Mouse (Mus musculus) CD4-positive helper T cell, adult 2 months (primary cell): ENCODE data around the gene Tbc1d12.
"Not testable (repeated sequence)": the region's sequence is repeated elsewhere in the genome, so short reads cannot be mapped to it uniquely, and the experiment has no call there.

ENCODE experiments used
- DNase-seq: peaks from one replicate; pipeline ENCODE4 v3.0.0-alpha.2; 2012; ENCODE audit warnings: low read depth, missing footprints, low spot score

Gene Tbc1d12

DNA sequence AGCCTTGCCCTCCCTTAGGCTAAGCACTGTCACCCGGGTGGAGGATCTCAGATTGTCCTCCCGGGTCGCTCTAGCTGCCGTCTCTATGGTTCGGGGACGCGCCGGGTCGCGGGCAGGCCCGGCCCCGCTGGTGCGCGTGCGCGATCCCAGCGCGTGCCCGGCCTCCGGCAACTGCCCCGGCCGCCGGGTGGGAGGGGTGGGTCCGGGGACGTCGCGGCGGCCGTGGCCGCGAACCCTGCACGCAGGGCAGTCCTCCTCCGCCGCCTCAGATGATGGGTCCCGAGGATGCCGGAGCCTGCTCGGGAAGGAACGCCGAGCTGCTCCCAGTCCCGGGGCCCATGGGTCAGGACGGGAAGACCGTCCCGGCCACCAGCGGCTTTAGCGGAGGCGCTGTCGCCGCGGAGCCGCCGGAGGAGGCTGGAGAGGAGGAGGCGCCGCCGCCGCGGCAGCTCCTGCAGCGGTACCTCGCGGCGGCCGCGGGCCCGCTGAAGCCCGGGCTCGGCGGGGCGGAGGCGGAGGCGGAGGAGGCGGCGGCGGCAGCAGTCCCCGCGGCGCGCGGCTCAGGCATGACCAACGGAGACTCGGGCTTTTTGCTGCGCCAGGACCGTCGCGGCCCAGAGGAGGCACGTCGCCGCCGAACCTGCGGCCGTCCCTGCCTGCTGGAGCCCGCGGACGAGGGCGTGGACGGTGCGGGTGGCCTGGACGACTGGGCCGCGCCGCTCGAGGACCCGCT is at the start of gene Tbc1d12:
TSS of gene Tbc1d12 (plus strand) at position 142 of the 733 bp plus-strand sequence.
- peak; percentile 90 for DNase-seq

DNA sequence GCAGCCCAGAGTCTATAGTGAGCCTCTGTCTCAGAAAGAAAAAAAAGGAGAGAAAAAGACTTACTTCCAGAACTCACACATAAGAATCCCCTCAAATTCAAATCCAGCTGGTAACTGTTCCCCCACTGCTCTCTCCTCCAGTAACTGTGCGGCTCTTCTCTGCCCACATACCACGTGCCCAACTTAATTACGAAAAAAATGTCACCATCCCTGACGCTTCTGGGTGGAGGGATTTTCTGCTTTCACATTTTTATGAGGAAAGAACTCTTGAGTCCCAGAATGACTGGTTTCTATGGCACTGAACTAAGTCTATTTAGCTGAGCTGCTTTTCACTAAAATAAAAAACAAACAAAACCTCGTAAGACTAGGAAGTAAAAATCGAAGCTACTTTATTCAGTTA is 48.6 kb upstream of the Tbc1d12 start:
- DNase-seq: no peak

DNA sequence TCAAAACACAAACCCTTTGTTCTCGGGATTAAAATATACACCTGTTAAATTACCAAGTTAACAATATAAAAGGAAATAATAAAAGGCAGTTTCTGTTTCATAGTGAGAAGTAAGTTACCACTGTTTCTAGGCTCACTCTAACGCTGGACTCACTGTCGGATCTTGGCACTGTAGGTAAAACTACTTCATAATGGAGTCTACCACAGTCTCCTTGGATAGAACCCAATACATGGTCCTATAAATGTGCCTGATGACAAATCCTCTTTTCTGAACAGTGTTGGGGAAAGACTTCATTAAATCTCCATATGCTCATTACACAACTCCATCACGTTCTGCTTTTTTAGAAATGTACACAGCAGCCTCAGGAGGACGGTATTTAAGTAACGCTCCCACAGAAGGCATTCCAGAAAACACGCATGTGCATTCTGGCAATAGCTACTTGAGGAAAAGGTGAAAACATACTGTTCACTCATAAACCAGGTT is 42.8 kb upstream of the Tbc1d12 start:
- DNase-seq: no peak

DNA sequence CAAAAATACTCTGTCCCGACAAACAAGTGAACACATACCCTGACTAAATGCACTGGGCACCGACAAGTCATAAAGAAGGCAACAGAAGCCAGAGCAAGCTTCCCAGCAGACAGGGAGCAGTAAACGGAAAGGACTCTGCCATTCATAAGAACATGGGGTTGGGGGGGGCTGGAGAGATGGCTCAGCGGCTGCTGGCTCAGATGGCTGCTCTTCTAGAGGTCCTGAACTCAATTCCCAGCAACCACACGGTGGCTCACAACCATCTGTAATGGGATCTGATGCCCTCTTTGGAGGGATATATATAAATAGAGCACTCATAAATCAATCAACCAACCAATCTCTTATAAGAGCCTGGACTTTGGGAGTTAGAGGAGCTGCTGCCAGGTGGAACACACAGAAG is 39.8 kb upstream of the Tbc1d12 start:
- no peak for DNase-seq

DNA sequence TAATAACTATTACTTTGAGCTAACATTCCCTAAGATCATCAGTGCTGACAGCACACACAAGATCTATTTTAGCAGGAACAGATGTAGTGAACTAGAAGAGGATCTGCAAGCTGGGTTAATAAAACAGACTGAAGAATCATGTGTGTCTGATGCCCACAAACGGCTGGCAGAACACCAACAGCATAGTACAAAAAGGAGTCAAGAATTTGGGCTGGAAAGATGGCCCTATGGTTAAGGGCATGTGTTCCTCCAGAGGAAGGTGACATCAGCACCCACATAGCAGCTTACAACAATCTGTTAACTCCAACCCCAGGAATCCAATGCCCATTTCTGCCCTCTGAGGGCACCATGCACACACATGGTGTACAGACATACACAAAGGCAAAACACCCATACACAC is 38.1 kb upstream of the Tbc1d12 start:
- no peak for DNase-seq

DNA sequence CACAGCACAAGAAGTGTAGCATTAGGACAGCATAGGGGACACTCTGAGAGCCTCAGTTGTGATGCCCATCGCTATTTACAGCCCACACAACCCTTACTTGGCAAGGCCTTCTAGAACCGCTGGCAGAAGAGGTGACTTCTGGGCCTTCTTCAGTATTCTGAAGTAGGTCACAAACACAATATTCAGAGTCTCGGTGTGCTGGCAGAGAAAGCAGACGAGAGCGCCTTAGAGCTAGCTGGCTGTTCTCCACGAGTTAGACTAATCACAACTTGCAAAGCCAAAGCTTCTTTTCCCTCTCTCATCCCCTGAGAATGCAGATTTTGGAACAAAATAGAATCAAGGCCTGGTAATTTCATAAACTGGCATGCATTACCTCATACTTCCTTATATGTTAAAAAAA is 37.6 kb upstream of the Tbc1d12 start:
- no peak for DNase-seq

DNA sequence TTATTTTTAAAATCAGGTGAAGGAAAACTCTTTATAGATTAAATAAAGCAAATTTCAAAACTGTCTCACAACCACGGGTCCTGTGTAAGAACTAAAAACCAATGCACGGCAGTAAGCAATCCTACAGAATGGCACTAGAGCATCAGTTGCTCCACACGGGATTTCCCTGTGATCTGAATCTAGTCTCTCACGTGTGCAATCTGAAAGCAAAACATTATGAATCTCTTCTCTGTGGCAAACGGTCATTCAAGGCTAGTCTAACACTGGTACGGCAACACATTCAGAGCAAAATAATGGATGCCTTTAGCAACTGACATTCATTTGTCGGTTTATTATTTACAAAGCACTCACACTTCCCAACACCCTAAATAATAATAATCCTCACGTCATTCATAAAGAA is 18.2 kb upstream of the Tbc1d12 start:
- no peak for DNase-seq

DNA sequence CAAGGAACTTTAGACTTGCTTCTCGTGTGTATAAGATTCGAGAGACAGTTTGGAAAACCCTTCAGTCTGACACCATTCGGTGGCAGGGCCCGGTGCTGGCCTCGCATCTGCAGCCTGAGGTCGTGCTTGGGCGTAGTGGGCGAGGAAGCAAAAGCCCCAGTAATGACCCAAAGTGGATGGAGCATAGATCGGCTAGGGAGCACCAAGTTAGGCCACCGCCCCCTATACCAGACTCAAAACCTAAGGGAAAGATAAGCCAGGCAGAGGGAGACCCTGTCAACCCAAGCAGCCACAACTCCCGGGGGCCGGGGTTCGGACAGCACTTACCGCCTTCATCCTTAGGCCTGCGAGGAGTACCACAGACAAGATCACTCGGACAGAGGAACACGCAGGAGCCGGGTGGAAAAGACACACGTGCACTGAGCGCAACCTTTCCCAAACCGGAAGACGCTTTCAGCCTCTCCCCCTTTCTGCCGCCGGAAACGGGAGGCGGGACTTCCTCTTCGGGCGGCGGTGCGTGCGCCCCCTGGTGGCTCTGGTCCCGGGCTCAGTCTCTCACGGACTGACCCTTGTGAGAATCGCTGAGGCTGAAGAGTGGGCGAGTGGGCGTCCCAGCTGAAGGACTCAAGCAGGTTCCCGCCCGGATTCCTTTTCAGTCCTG is 17.5 kb upstream of the Tbc1d12 start, which contains the start of gene Noc3l:
TSS of gene Noc3l (minus strand) at position 472 of the 661 bp plus-strand sequence.
- DNase-seq: peak; percentile 90

DNA sequence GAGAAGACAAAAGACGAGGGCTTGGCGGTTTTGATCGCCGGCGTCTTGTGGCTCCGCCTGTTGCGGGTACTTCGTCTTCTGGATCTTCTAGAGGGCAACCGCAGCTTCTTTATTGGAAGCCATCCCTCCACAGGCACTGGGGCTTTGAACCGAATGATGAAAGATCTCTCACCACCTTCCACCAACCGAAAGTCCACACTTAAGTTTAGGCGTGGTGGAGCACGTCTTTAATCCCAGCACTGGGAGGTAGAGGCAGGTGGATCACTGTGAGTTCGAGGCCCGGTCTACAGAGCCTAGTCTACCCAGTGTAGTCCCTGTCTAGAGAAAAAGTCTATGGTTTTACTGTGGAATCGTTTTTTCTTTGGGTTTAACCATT is 17.0 kb upstream of the Tbc1d12 start:
- no peak for DNase-seq

DNA sequence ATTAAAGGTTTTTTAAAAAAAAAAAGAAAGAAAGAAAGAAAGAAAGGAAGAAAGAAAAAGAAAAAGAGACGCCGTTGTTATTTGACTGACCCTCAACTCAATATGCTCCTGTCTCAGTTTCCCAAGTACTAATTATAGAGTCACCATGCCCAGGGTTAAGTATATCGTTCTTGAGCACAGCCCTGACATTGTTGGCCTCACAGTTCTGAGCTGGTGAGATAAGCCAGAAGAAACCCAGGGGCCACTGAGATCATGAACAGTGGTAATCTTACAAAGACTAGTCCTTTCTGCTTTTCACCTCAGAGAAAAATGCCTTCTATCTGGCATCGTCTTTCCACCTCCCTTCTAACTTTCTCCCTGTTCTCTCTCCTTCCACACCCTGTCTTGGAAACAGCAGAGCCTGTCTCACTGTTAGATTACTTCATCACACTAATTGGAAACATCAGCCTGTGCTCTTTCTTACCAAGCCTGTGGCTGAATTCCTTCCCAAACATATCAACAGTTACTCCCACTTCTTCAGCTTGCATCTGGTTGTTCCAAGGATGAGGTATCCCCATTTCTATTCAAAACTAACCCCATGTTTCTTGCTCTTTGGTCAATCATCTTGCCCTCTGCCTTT is 16.1 kb upstream of the Tbc1d12 start:
- no peak for DNase-seq

DNA sequence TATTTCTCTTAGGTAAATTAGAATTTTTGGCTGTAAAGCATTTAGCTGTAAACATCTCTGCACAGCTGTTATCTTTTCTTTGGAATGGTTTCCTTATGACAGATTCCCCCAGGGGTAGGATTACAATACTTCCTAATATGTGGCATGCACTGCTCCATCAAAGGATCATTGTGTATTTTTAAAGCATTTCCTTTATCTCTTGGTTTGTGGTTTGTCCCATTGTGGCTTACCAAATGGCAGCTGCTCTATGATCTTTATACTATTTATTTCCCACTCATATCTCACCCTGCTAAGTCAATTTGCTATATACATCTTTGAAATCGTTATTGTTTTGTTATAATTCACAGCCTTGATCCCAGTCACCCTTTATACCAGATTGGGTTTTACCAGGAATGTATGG is 3.2 kb upstream of the Tbc1d12 start:
- no peak for DNase-seq

DNA sequence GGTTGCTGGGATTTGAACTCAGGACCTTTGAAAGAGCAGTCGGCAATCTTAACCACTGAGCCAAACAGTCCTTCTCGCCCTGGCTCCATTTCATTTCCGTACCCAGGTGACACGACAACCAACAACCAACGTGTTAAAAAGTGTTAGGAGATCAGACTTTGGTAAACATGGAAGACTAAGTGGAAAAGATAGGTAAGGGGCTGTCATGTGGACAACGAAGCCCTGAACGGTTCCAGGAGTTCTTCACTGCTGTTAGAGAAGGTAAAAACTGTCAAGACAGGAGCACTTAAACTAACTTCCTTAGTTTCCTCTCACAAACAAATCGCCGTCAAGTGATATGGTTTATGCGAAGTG is 318 bp upstream of the Tbc1d12 start:
- no peak for DNase-seq

DNA sequence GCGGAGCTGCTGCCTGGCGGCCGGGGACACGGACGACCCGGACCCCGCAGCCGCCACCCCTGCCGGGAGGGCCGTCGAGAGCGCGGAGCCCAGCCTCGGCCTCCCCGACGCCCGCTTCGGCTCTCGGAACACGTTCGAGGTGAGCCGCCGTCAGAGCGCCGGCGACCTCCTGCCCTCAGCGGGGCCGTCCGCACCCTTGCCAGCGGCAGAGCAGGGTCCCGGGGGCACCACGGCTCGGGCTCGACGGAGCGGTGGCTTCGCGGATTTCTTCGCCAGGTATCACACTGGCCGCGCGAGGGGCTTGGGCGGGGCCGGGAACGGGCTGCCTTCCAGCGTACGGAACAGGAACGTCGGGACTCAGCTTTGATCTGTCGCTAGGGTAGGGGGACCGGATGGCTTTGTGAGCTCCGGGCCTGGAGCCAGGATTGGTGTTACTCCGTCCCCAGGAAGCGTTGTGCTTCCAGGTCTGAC is 827 bp downstream of the Tbc1d12 start:
- DNase-seq: no peak

DNA sequence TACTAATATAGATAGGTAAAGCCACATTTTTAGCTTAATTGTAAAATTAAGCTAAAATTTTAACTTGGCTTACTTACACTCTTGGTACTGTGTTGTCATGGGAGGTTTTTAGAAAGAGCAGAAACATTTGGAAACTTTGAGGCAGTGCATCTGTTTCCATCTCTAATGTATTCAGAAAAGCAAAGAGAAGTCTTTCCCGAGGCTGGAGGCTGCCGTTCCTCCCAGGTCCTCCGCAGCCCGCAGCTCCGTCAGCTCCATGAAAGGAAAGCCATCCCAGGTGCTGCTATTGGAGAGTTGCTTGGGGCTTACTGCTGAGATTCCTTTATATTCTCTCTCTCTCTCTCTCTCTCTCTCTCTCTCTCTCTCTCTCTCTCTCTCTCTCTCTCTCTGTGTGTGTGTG is 8.4 kb downstream of the Tbc1d12 start:
- no peak for DNase-seq

DNA sequence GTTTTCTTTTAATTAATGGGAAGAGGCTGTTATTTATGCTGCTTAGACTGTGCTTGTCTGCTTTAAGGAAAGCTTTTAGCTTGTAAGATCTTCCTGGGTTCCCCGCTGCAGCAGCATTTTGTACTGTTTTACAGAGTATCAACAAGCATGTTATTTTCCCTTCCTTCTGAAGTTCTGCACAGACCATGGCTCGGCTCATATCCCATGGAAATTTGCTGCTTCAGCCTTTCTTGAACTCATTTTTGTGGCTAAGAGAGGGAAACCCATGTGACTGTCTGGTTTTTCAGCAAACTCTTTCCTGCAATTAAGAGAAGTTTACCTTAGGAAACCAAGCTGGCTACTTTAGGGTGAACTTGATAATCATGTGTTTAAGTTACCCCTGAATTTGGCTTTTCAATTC is 10.0 kb downstream of the Tbc1d12 start:
- no peak for DNase-seq

DNA sequence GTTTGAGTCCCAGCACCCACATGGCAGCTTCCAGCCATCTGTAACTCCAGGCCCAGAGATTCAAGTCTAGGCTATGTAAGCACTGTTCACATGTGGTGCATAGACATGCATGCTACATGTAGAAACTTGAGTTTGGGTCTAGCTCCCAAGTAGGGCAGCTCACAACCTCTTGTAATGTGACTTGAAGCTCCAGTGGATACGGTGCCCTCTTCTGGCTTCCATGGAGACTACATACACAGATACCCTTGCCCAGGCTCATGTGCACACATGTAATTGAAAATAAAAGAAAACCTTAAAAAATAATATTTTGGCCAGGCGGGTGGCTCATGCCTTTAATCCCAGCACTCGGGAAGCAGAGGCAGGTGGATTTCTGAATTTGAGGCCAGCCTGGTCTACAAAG is 21.8 kb downstream of the Tbc1d12 start:
- no peak for DNase-seq

DNA sequence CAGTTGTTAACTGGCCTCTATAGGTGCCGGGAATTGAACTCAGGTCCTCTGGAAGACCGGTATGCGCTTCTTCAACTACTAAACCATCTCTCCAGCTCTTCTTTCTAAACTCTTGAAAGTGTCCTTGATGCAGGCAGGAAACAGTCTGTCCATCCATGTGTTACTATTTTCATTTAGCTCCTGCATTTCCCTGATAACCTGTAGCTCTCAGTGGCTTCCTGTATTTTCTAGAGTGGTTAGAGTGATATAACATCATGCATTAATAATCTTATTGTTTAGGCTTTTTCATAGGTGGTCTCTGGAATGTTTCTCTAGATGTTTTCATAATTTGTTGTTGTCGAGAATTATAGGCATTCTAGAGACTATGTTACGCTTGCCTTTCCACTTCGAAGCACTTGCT is 26.1 kb downstream of the Tbc1d12 start:
- no peak for DNase-seq

DNA sequence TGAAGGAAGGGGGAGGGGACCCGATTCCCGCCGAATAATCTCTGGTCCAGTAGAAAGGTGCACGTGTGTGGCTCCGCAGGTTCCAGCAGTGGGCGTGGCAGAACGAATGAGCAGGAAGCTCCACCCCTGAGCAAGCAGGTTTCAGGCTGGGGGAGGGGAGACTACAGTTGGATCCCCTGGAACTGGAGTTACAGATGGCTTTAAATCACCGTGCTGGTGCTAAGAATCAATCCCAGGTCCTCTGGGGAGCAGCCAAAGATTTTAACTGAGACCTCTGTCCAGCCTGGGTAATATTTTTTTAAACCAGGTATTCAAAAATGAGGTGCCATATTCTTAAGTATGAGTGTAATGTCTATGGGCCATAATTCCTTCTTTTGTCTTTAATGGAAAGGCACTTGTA is 38.4 kb downstream of the Tbc1d12 start:
- DNase-seq: not testable (repeated sequence)

DNA sequence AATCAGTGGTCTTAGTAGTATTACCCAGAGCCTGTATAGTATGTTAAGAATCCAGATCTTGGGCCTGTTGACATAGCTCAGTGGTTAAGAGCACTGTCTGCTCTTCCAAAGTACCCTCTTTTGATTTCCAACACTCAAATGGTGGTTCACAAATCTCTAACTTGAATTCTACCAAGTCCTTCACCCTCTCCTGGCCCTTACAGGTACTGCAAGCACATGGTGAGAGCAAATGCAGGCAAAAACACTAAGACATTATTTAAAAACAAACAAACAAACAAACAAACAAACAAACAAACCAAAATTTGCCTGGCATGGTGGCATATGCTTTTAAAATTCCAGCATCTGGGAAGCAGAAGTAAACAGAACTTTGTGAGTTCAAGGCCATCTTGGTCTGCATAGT is 43.9 kb downstream of the Tbc1d12 start:
- no peak for DNase-seq

DNA sequence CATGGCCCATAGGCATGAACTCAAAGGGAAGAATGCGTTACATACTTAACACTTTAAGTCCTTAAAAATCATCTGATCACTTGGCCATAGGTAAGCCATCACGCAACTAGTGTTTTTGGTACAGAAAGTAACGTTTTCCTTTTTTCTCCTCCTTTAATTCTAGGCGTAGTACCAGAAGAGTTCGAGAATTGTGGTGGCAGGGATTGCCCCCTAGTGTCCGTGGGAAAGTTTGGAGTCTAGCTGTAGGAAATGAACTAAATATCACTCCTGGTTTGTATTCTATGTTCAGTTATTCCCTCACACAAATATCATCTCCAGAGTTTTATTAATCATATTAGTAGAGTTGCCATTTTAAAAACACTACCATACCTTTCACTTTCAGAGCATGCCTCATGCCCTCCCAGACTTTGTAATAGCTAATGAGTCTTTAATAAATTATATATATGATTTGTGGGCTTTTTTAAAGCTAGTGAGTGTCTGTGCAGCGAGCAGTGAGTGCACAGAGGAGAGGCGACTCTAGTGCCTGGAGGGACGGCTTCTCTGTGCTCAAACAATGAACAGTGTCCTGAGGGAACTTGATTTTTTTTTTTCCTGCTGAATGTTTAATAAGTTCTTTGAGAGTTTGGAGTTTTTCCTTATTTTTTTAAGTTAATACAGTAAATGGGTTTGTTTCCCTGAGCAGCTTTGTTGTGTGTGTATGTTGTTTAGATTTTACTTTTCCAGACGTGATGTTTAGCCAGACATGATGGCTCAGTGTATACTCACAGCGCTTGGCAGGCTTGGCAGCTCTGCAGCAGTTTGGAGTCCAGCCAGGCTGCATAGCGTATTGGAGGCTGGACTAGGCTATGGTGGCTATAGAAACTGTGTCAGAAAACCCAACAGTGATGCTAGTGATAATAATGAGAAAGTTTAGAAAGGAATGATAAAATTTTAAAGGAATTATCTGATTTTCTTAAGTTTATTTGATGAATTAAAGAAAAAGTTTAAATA is 65.1 kb downstream of the Tbc1d12 start:
- no peak for DNase-seq

DNA sequence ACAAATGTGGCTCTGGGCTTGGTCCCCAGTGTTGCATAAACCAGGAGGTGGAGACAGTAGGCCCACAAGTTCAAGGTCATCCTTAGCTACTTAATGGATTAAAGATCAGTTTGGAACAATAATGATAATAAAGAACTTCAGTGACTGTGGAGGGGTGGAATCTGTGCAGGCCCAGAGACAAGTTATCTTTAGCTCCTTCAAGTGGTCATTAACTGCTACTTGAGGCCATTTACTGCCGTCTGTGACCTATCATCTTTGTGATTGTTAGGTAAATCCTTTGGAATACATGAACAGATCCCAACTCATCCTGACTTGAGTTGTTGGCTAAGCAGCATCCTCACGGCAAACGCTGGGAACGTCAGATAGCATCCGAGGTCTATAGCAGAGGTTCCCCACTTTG is 66.1 kb downstream of the Tbc1d12 start:
- DNase-seq: no peak

DNA sequence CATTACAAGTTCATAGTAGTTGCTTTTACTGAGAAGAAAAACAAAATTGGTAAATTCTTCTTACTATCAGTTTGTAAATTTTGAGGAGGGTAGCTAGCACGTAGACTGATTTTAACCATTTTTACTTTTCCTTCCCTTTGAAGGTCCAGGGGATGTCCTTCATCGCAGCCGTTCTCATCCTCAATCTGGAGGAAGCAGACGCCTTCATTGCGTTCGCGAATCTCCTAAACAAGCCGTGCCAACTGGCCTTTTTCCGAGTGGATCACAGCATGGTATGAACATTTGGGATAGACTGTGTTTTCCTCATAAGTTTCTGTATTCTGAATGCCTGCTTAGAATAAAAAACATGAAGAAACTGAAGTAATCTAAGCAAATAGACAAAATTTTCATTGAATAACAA is 77.4 kb downstream of the Tbc1d12 start:
- no peak for DNase-seq
